Mouse (Mus musculus): Measurements from ENCODE around the gene Aak1. TPM values are rescaled to one million over a fixed set of nuclear protein-coding genes. Genes with fewer than 3 reads are reported as not detected.

Gene Aak1
- total and polyA plus RNA-seq, 2 experiments: 2.6 to 7.2 TPM

DNA sequence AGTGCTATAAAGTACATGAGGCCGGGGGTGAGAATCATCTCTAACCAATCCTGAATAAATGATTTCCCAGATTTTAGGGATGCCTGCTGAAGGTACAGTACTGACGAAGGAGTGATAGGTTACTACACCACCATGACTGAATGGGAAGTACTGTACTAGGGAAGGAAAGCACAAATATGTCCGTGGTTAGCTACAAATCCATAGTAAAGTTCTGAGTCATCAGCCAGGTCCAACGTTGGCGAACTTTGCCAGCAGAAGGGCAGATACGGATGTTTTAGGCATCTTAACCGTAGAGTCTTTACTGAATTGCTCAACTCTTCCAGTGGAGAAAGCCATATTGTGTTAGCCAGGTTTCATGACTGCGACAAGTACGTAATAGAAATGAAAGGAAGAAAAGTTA is 91.6 kb downstream of the Aak1 start:
- H3K27me3 ChIP-seq (ENCODE audit: control insufficient read depth, insufficient read depth, low read length): no peaks in the 10 kb centered on the region
- no peak overlapping the region for H3K9ac ChIP-seq (ENCODE audit: low read depth, low read length)
- TF ChIP-seq CTCF (IDR thresholded peaks at IDR 0.05; ENCODE audit: low read depth, low read length) (no peak), POLR2A (IDR thresholded peaks at IDR 0.05; ENCODE audit: extremely low read depth, insufficient read depth, low read length) (no peak)
- H3K36me3 ChIP-seq (ENCODE audit: control insufficient read depth, insufficient read depth, low read length): peaks cover 24% of the 10 kb centered on the region
- H3K4me1 ChIP-seq (ENCODE audit: control insufficient read depth, insufficient read depth, low read length): no peaks in the 10 kb centered on the region
- WGBS: 96% methylated on average over 9 of the region's 9 CpGs
- no peak overlapping the region for H3K27ac ChIP-seq (replicated peaks; ENCODE audit: insufficient read depth, low read depth, low read length)
- H3K79me2 ChIP-seq (ENCODE audit: control insufficient read depth, insufficient read depth, low read length): no peaks in the 10 kb centered on the region
- DNase-seq (ENCODE audit: extremely low read depth, low read depth, low spot score): no peak
- no peak overlapping the region for H3K4me3 ChIP-seq (ENCODE audit: insufficient read depth, low read depth, low read length)

DNA sequence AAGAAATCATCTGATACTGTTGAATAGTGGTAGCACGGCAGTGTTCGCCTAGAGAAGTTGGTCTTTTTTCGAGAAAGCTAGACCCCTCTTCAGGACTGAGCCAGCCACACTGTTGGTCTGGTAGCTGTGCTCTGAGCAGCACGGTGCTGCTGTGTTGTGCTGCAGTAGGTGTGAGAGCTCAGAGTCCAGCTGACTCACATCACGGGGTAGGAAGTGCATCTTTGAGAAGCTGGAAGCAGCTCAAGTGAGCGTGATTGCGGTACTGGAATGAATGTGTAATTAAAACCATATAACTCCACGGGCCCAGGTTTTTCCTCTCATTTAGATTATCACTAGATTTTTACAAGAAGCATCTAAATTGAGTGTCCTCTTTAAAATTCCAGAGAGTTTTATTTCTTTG is 97.8 kb downstream of the Aak1 start:
- no peak for DNase-seq (ENCODE audit: extremely low read depth, low read depth, low spot score)
- 92% methylated on average over 8 of the region's 8 CpGs for WGBS

DNA sequence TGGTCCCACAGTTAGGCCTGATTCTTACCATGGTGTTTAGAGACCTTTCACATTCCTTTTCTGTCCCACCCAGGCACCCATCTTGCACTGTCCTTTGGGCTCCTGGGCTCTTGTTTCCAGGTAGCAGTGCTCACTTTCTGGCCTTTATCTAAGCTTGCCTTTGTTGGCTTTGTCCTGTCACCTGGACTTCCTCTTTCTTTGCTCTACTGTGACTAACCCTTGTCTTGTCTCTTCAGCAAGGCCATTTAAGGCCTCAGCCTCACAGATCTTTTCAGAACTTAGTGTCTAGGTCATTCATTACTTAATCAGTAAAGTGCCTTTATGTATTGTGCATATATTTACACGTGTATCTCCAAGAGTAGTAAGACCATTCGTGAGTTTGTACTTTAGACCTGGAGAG is 99.4 kb downstream of the Aak1 start:
- 76% methylated on average over 2 of the region's 2 CpGs for WGBS
- H3K27me3 ChIP-seq (ENCODE audit: control insufficient read depth, insufficient read depth, low read length): no peaks in the 10 kb centered on the region
- H3K4me3 ChIP-seq (ENCODE audit: insufficient read depth, low read depth, low read length): no peak overlapping the region
- TF ChIP-seq POLR2A (IDR thresholded peaks at IDR 0.05; ENCODE audit: extremely low read depth, insufficient read depth, low read length) (no peak), CTCF (IDR thresholded peaks at IDR 0.05; ENCODE audit: low read depth, low read length) (no peak)
- DNase-seq (ENCODE audit: extremely low read depth, low read depth, low spot score): no peak
- H3K27ac ChIP-seq (replicated peaks; ENCODE audit: insufficient read depth, low read depth, low read length): no peak overlapping the region
- no peak overlapping the region for H3K9ac ChIP-seq (ENCODE audit: low read depth, low read length)
- H3K36me3 ChIP-seq (ENCODE audit: control insufficient read depth, insufficient read depth, low read length): peaks cover 36% of the 10 kb centered on the region
- no peaks in the 10 kb centered on the region for H3K4me1 ChIP-seq (ENCODE audit: control insufficient read depth, insufficient read depth, low read length)
- no peaks in the 10 kb centered on the region for H3K79me2 ChIP-seq (ENCODE audit: control insufficient read depth, insufficient read depth, low read length)

More for the DNA sequence above, 97.8 kb downstream of the Aak1 start:
- H3K4me1 ChIP-seq (ENCODE audit: control insufficient read depth, insufficient read depth, low read length): no peaks in the 10 kb centered on the region
- no peaks in the 10 kb centered on the region for H3K79me2 ChIP-seq (ENCODE audit: control insufficient read depth, insufficient read depth, low read length)
- no peak for TF ChIP-seq POLR2A (IDR thresholded peaks at IDR 0.05; ENCODE audit: extremely low read depth, insufficient read depth, low read length)
- no peaks in the 10 kb centered on the region for H3K27me3 ChIP-seq (ENCODE audit: control insufficient read depth, insufficient read depth, low read length)
- H3K9ac ChIP-seq (ENCODE audit: low read depth, low read length): no peak overlapping the region
- H3K27ac ChIP-seq (replicated peaks; ENCODE audit: insufficient read depth, low read depth, low read length): no peak overlapping the region
- H3K4me3 ChIP-seq (ENCODE audit: insufficient read depth, low read depth, low read length): no peak overlapping the region
- peaks cover 34% of the 10 kb centered on the region for H3K36me3 ChIP-seq (ENCODE audit: control insufficient read depth, insufficient read depth, low read length)

DNA sequence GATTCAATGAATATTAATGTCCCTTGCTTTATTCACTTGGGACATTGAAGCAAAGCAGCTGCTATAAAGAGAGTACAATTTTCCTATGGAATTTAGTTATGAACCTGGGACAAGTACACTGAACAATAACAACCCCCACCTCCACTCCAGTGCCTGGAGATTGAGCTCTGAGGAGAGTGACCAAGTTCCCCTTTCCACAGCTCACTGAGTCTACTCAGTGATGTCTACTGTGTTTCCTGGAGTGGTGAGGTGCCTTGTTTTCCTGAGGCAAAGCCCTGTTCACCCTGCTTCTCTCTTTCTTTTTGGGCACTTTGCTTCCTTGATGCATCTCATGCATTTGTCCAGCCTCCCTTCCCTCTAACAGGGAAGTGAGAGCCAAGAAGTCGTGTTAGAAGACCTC is 100.8 kb downstream of the Aak1 start:
- no peaks in the 10 kb centered on the region for H3K4me1 ChIP-seq (ENCODE audit: control insufficient read depth, insufficient read depth, low read length)
- no peak for TF ChIP-seq POLR2A (IDR thresholded peaks at IDR 0.05; ENCODE audit: extremely low read depth, insufficient read depth, low read length)
- TF ChIP-seq CTCF (IDR thresholded peaks at IDR 0.05; ENCODE audit: low read depth, low read length): no peak
- H3K27ac ChIP-seq (replicated peaks; ENCODE audit: insufficient read depth, low read depth, low read length): no peak overlapping the region
- peaks cover 34% of the 10 kb centered on the region for H3K36me3 ChIP-seq (ENCODE audit: control insufficient read depth, insufficient read depth, low read length)
- no peaks in the 10 kb centered on the region for H3K27me3 ChIP-seq (ENCODE audit: control insufficient read depth, insufficient read depth, low read length)
- no peaks in the 10 kb centered on the region for H3K79me2 ChIP-seq (ENCODE audit: control insufficient read depth, insufficient read depth, low read length)
- WGBS: 85% methylated on average over 1 of the region's 1 CpGs
- no peak overlapping the region for H3K9ac ChIP-seq (ENCODE audit: low read depth, low read length)
- DNase-seq (ENCODE audit: extremely low read depth, low read depth, low spot score): no peak
- H3K4me3 ChIP-seq (ENCODE audit: insufficient read depth, low read depth, low read length): no peak overlapping the region

DNA sequence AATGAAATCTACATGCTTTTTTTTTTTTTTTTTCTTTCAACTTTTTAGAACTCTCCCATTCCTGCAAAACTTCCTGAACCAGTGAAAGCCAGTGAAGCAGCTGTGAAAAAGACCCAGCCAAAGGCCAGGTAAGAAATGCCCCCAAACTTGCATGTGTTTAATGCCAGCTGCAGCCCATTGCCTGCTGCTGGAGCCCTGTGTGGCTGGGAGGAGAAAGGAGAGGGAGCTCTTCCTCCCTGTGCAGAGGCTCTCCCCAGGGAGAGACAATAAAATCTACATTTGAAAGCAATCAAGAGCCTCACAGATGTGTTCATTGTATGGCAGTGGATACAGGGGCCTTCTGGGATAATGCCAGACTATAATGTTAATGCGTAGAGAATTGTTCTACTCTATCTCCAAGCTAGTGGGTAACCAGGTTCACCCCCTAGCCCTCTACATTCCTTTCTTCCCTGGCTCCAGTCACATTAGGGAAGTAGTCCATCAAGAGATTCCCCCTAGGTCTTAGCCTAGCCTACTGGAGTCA is 101.5 kb downstream of the Aak1 start:
- no peaks in the 10 kb centered on the region for H3K27me3 ChIP-seq (ENCODE audit: control insufficient read depth, insufficient read depth, low read length)
- TF ChIP-seq CTCF (IDR thresholded peaks at IDR 0.05; ENCODE audit: low read depth, low read length): no peak
- TF ChIP-seq POLR2A (IDR thresholded peaks at IDR 0.05; ENCODE audit: extremely low read depth, insufficient read depth, low read length): no peak
- H3K27ac ChIP-seq (replicated peaks; ENCODE audit: insufficient read depth, low read depth, low read length): no peak overlapping the region
- H3K4me1 ChIP-seq (ENCODE audit: control insufficient read depth, insufficient read depth, low read length): no peaks in the 10 kb centered on the region
- no peak overlapping the region for H3K4me3 ChIP-seq (ENCODE audit: insufficient read depth, low read depth, low read length)
- WGBS: 97% methylated on average over 1 of the region's 1 CpGs
- no peak for DNase-seq (ENCODE audit: extremely low read depth, low read depth, low spot score)
- H3K9ac ChIP-seq (ENCODE audit: low read depth, low read length): no peak overlapping the region
- H3K36me3 ChIP-seq (ENCODE audit: control insufficient read depth, insufficient read depth, low read length): peaks cover 34% of the 10 kb centered on the region
- no peaks in the 10 kb centered on the region for H3K79me2 ChIP-seq (ENCODE audit: control insufficient read depth, insufficient read depth, low read length)

DNA sequence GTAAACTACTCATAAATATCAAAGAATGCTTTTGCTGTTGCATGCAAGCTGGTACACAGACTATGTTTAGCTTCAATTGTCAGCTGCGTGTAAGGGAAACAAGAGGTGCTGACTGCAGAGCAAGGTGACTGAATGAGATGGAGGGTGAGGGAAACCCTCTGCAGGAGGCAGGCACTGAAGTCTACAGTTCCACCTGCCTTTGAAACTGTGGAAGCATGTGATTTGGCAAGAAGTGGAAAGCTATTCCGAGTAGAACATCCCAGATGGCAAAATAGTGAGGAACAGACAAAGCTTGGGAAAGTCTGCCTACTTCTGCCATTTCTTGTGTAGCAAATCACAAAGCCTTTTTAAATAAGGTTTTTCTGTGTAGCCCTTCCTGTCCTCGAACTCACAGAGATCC is 106.4 kb downstream of the Aak1 start:
- H3K36me3 ChIP-seq (ENCODE audit: control insufficient read depth, insufficient read depth, low read length): peaks cover 38% of the 10 kb centered on the region
- H3K27ac ChIP-seq (replicated peaks; ENCODE audit: insufficient read depth, low read depth, low read length): no peak overlapping the region
- H3K9ac ChIP-seq (ENCODE audit: low read depth, low read length): no peak overlapping the region
- H3K4me3 ChIP-seq (ENCODE audit: insufficient read depth, low read depth, low read length): no peak overlapping the region
- H3K4me1 ChIP-seq (ENCODE audit: control insufficient read depth, insufficient read depth, low read length): no peaks in the 10 kb centered on the region
- no peaks in the 10 kb centered on the region for H3K27me3 ChIP-seq (ENCODE audit: control insufficient read depth, insufficient read depth, low read length)
- WGBS: 89% methylated on average over 3 of the region's 3 CpGs
- no peak for DNase-seq (ENCODE audit: extremely low read depth, low read depth, low spot score)
- no peaks in the 10 kb centered on the region for H3K79me2 ChIP-seq (ENCODE audit: control insufficient read depth, insufficient read depth, low read length)
- TF ChIP-seq CTCF (IDR thresholded peaks at IDR 0.05; ENCODE audit: low read depth, low read length): no peak
- TF ChIP-seq POLR2A (IDR thresholded peaks at IDR 0.05; ENCODE audit: extremely low read depth, insufficient read depth, low read length): no peak
